Mouse (Mus musculus) testis, adult 2 months (tissue): Measurements from ENCODE around the gene Ezr.

Experiments used
- CTCF ChIP-seq: fragments of 200-500 bp; IDR thresholded peaks from 2 replicates; pipeline ENCODE4 v1.5.1; 2012; ENCODE audit warnings: low read depth, mild to moderate bottlenecking, inconsistent platforms, low read length, moderate library complexity; ENCODE audit not compliant: control insufficient read depth, insufficient read depth, insufficient replicate concordance
- POLR2A ChIP-seq: fragments of 200-500 bp; IDR thresholded peaks from 2 replicates; pipeline ENCODE4 v1.6.1; 2012; ENCODE audit warnings: low read depth, mild to moderate bottlenecking, inconsistent platforms, low read length, moderate library complexity; ENCODE audit not compliant: control insufficient read depth

- no peak for TF ChIP-seq CTCF
- no peak for TF ChIP-seq POLR2A
Observed at GRCm38 (mm10) chr17:6739266-6739665, 43.3 kb downstream of the Ezr start.
